Mouse (Mus musculus): ENCODE results near the gene Olfr1132.
"Not testable (repeated sequence)": the region's sequence is repeated elsewhere in the genome, so short reads cannot be mapped to it uniquely, and the experiment has no call there.

Gene Olfr1132

GRCm38 (mm10) chr2:87637435-87637834 lies at the start of gene Olfr1132:
TSS of gene Olfr1132 (minus strand) at chr2:87637535.
- no peak for DNase-seq (ENCODE audit: extremely low spot score, low read depth, low spot score)

- no peak for DNase-seq (ENCODE audit: extremely low spot score, low read depth, low spot score)
Observed at GRCm38 (mm10) chr2:87673564-87673963, 36.2 kb upstream of the Olfr1132 start, which contains the start of gene Olfr1135. TSS of gene Olfr1135 (minus strand) at chr2:87673664.

- no peak for DNase-seq (ENCODE audit: extremely low spot score, low read depth, low spot score)
Observed at GRCm38 (mm10) chr2:87658360-87658759, 21.0 kb upstream of the Olfr1132 start, which contains the start of gene Olfr1134. TSS of gene Olfr1134 (minus strand) at chr2:87658460.

- DNase-seq (ENCODE audit: extremely low spot score, low read depth, low spot score): no peak
Observed at GRCm38 (mm10) chr2:87647274-87647673, 9.9 kb upstream of the Olfr1132 start, which contains the start of gene Olfr1133. TSS of gene Olfr1133 (minus strand) at chr2:87647374.

GRCm38 (mm10) chr2:87642441-87642840 lies 5.1 kb upstream of the Olfr1132 start:
- no peak for DNase-seq (ENCODE audit: extremely low spot score, low read depth, low spot score)

GRCm38 (mm10) chr2:87626804-87627203 lies 10.5 kb downstream of the Olfr1132 start, which contains the start of gene Olfr1131:
TSS of gene Olfr1131 (plus strand) at chr2:87627104.
- DNase-seq (ENCODE audit: extremely low spot score, low read depth, low spot score): no peak

- DNase-seq (ENCODE audit: extremely low spot score, low read depth, low spot score): not testable (repeated sequence)
Observed at GRCm38 (mm10) chr2:87605912-87606311, 31.4 kb downstream of the Olfr1132 start, which contains the start of gene Olfr1130. TSS of gene Olfr1130 (plus strand) at chr2:87606212.

Measured in hindlimb bud, embryonic 11.5 days (tissue).